8 mouse cellular contexts compared by ENCODE assay signal in the genomic region with DNA sequence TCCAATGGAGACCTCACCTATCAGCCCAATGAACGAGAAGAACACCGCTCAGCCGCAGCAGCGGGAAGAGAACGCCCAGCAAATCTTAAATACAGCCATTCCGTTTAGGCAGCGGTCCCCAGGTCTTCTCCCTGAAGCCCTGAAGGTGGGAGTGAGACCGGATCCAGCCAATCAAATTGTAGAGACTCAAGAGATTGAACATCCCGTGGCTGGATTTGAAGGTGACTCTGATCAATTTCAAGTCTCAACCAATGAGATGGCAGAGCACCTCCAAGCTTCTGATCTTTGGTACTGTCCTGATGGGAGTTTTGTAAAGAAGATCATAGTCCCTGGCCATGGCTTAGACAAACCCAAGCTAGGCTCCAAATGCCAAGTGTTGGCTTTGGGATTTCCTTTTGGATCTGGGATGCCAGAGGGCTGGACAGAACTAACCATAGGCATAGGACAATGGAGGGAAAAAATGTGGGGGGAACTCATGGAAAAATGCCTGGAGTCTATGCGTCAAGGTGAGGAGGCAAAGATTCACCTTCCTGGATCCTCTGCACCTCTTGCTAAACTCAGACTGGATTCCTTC. TPM values are rescaled to one million over a fixed set of nuclear protein-coding genes. Genes with fewer than 3 reads are reported as not detected.
DNase-seq lines count a peak whose midpoint lies in the region; ATAC-seq and TF ChIP-seq lines count a peak whose summit lies in the region.

No protein-coding gene starts in this region.

- peaks cover 36% of the 10 kb centered on the region for H3K4me1 ChIP-seq in lung, embryonic 15.5 days
- H3K4me1 ChIP-seq in embryonic facial prominence, embryonic 11.5 days (ENCODE audit: control insufficient read depth, insufficient read depth, low read length), result peaks cover 5% of the 10 kb centered on the region; the same call in 1 of the 2 replicates
- peaks cover 15% of the 10 kb centered on the region for H3K4me1 ChIP-seq in intestine, embryonic 16.5 days (ENCODE audit: control insufficient read depth, insufficient read depth, low read length)
- H3K4me1 ChIP-seq in small intestine, adult 2 months (ENCODE audit: control insufficient read depth, insufficient read depth, insufficient read length, low read length), result peaks cover 8% of the 10 kb centered on the region; the same call in 1 of the 2 replicates

- H3K27me3 ChIP-seq in lung, embryonic 15.5 days, result no peaks in the 10 kb centered on the region; the same call in 1 of the 2 replicates
- H3K27me3 ChIP-seq in embryonic facial prominence, embryonic 11.5 days (ENCODE audit: control insufficient read depth, insufficient read depth, low read length), result no peaks in the 10 kb centered on the region
- no peaks in the 10 kb centered on the region for H3K27me3 ChIP-seq in intestine, embryonic 16.5 days (replicated peaks; ENCODE audit: control insufficient read depth, insufficient read depth, low read length)
- H3K27me3 ChIP-seq in small intestine, adult 2 months (ENCODE audit: control insufficient read depth, insufficient read depth, low read length), result no peaks in the 10 kb centered on the region

- 36% methylated on average over 10 of the region's 10 CpGs for WGBS in lung, embryonic 15.5 days
- 40% methylated on average over 10 of the region's 10 CpGs for WGBS in embryonic facial prominence, embryonic 11.5 days
- 41% methylated on average over 10 of the region's 10 CpGs for WGBS in intestine, embryonic 16.5 days
- WGBS in small intestine, adult 2 months, result 44% methylated on average over 10 of the region's 10 CpGs

- peak overlapping the region; percentile 66 for H3K4me2 ChIP-seq in lung, embryonic 15.5 days
- peak overlapping the region; percentile 34 for H3K4me2 ChIP-seq in embryonic facial prominence, embryonic 11.5 days (ENCODE audit: low read depth, low read length)
- peak overlapping the region; percentile 59 for H3K4me2 ChIP-seq in intestine, embryonic 16.5 days (ENCODE audit: low read depth, low read length)

- TF ChIP-seq POLR2A in small intestine, adult 2 months (IDR thresholded peaks at IDR 0.05; ENCODE audit: low read depth, low read length), result no peak

- no peak for TF ChIP-seq CTCF in small intestine, adult 2 months (IDR thresholded peaks at IDR 0.05; ENCODE audit: extremely low read depth, insufficient read length, insufficient replicate concordance, low read depth, low read length)

- no peak for DNase-seq in lung, postnatal 14 days
- DNase-seq in embryonic facial prominence, embryonic 11.5 days (ENCODE audit: low spot score), result no peak
- no peak for DNase-seq in layer of hippocampus, adult 8-10 months (ENCODE audit: low spot score in 2 of 2)
- no peak for DNase-seq in natural killer cell, adult 2 months (ENCODE audit: low spot score in 2 of 2)

- no peak for ATAC-seq in lung, embryonic 15.5 days (ENCODE audit: borderline replicate concordance, extremely low read depth, low FRiP score, low TSS enrichment)
- no peak for ATAC-seq in embryonic facial prominence, embryonic 11.5 days (replicated peaks; ENCODE audit: insufficient number of reproducible peaks, low FRiP score, low TSS enrichment, low read depth)
- no peak for ATAC-seq in intestine, embryonic 16.5 days
- no peak for ATAC-seq in CD4-positive, CD25-positive, alpha-beta regulatory T cell, adult 4 months

- peak overlapping the region; percentile 57; the same call in 1 of the 2 replicates for H3K9ac ChIP-seq in lung, embryonic 15.5 days
- H3K9ac ChIP-seq in embryonic facial prominence, embryonic 11.5 days (replicated peaks; ENCODE audit: low read length), result peak overlapping the region; percentile 61
- peak overlapping the region; percentile 65 for H3K9ac ChIP-seq in intestine, embryonic 16.5 days (ENCODE audit: low read depth, low read length)

- peak overlapping the region; percentile 65; the same call in 1 of the 2 replicates for H3K27ac ChIP-seq in lung, embryonic 15.5 days
- no peak overlapping the region for H3K27ac ChIP-seq in embryonic facial prominence, embryonic 11.5 days (replicated peaks; ENCODE audit: low read depth, low read length)
- H3K27ac ChIP-seq in intestine, embryonic 16.5 days (ENCODE audit: low read length), result 0 out of 2 replicates have a peak overlapping the region, but pooled peaks have one; percentile 49
- H3K27ac ChIP-seq in small intestine, adult 2 months (ENCODE audit: insufficient read depth, low read depth, low read length), result no peak overlapping the region

- H3K9me3 ChIP-seq in lung, embryonic 15.5 days, result no peaks in the 10 kb centered on the region
- no peaks in the 10 kb centered on the region for H3K9me3 ChIP-seq in embryonic facial prominence, embryonic 11.5 days (replicated peaks; ENCODE audit: control insufficient read depth, low read length)
- no peaks in the 10 kb centered on the region for H3K9me3 ChIP-seq in intestine, embryonic 16.5 days (ENCODE audit: control insufficient read depth, low read length)

- peaks cover 16% of the 10 kb centered on the region for H3K36me3 ChIP-seq in lung, embryonic 15.5 days
- H3K36me3 ChIP-seq in embryonic facial prominence, embryonic 11.5 days (replicated peaks; ENCODE audit: control insufficient read depth, insufficient read depth, low read depth, low read length), result no peaks in the 10 kb centered on the region
- H3K36me3 ChIP-seq in intestine, embryonic 16.5 days (ENCODE audit: control insufficient read depth, insufficient read depth, low read length), result no peaks in the 10 kb centered on the region; the same call in 1 of the 2 replicates
- H3K36me3 ChIP-seq in small intestine, adult 2 months (ENCODE audit: control insufficient read depth, insufficient read depth, low read length), result peaks cover 1% of the 10 kb centered on the region; the same call in 1 of the 2 replicates

- peak overlapping the region; percentile 59 for H3K4me3 ChIP-seq in lung, embryonic 15.5 days
- H3K4me3 ChIP-seq in embryonic facial prominence, embryonic 11.5 days (ENCODE audit: low read depth, low read length), result peak overlapping the region; percentile 48
- H3K4me3 ChIP-seq in intestine, embryonic 16.5 days (ENCODE audit: low read length), result peak overlapping the region; percentile 59
- H3K4me3 ChIP-seq in small intestine, adult 2 months (ENCODE audit: low read depth, low read length), result peak overlapping the region; percentile 42

RNA-seq across cellular contexts. Expression of a gene that starts 0.8 kb away (rescaled TPM):
- 12.9 and 14.0 TPM in 2 replicates for polyA plus RNA-seq in lung, embryonic 15.5 days (2015; fragmentation: Nextera tagmentation; extraction: Ambion mirVana)
- polyA plus RNA-seq in embryonic facial prominence, embryonic 11.5 days (2014; fragmentation: Nextera tagmentation; extraction: Ambion mirVana), result 16.2 and 16.6 TPM in 2 replicates
- 10.2 and 14.4 TPM in 2 replicates for polyA plus RNA-seq in intestine, embryonic 16.5 days (2015; fragmentation: Nextera tagmentation; extraction: Ambion mirVana)
- polyA plus RNA-seq in small intestine, adult 2 months (2012; rRNA removed), result 2.5 and 9.3 TPM in 2 replicates
- total RNA-seq in layer of hippocampus, adult 8-10 months (2022), result 10 to 100 TPM; 12.5 to 18.5 (median 15.2) TPM
- polyA plus RNA-seq in CD4-positive, CD25-positive, alpha-beta regulatory T cell, adult 4 months (2017; shearing (Covaris generic)), result 1 to 10 TPM; 3.6 to 5.9 TPM

RNA-seq across cellular contexts. Expression of a gene that starts 1.6 kb away (rescaled TPM):
- 84.6 and 85.8 TPM in 2 replicates for polyA plus RNA-seq in lung, embryonic 15.5 days (2015; fragmentation: Nextera tagmentation; extraction: Ambion mirVana)
- 55.8 and 58.5 TPM in 2 replicates for polyA plus RNA-seq in embryonic facial prominence, embryonic 11.5 days (2014; fragmentation: Nextera tagmentation; extraction: Ambion mirVana)
- 66.3 and 69.1 TPM in 2 replicates for polyA plus RNA-seq in intestine, embryonic 16.5 days (2015; fragmentation: Nextera tagmentation; extraction: Ambion mirVana)
- polyA plus RNA-seq in small intestine, adult 2 months (2012; rRNA removed), result 26.6 and 48.0 TPM in 2 replicates
- total RNA-seq in layer of hippocampus, adult 8-10 months (2022), result 10 to 100 TPM; 74.1 to 82.9 (median 79.8) TPM
- 10 to 100 TPM; 15.2 to 20.2 TPM for polyA plus RNA-seq in CD4-positive, CD25-positive, alpha-beta regulatory T cell, adult 4 months (2017; shearing (Covaris generic))

RNA-seq across cellular contexts. Expression of a gene that starts 16.0 kb away (rescaled TPM):
- polyA plus RNA-seq in lung, embryonic 15.5 days (2015; fragmentation: Nextera tagmentation; extraction: Ambion mirVana), result 0.16 and 0.46 TPM in 2 replicates
- 0.10 and 0.11 TPM in 2 replicates for polyA plus RNA-seq in embryonic facial prominence, embryonic 11.5 days (2014; fragmentation: Nextera tagmentation; extraction: Ambion mirVana)
- 0.32 and 0.47 TPM in 2 replicates for polyA plus RNA-seq in intestine, embryonic 16.5 days (2015; fragmentation: Nextera tagmentation; extraction: Ambion mirVana)
- 5.5 and 8.0 TPM in 2 replicates for polyA plus RNA-seq in small intestine, adult 2 months (2012; rRNA removed)
- total RNA-seq in layer of hippocampus, adult 8-10 months (2022), result 100 to 1,000 TPM; 211 to 266 (median 228) TPM
- polyA plus RNA-seq in CD4-positive, CD25-positive, alpha-beta regulatory T cell, adult 4 months (2017; shearing (Covaris generic)), result 1 to 10 TPM; 1.4 to 2.2 TPM

RNA-seq across cellular contexts. Expression of a gene that starts 17.0 kb away (rescaled TPM):
- 21.0 and 22.4 TPM in 2 replicates for polyA plus RNA-seq in lung, embryonic 15.5 days (2015; fragmentation: Nextera tagmentation; extraction: Ambion mirVana)
- polyA plus RNA-seq in embryonic facial prominence, embryonic 11.5 days (2014; fragmentation: Nextera tagmentation; extraction: Ambion mirVana), result 19.4 and 20.0 TPM in 2 replicates
- polyA plus RNA-seq in intestine, embryonic 16.5 days (2015; fragmentation: Nextera tagmentation; extraction: Ambion mirVana), result 32.3 and 32.9 TPM in 2 replicates
- 17.3 and 22.0 TPM in 2 replicates for polyA plus RNA-seq in small intestine, adult 2 months (2012; rRNA removed)
- 10 to 100 TPM; 40.2 to 53.2 (median 46.0) TPM for total RNA-seq in layer of hippocampus, adult 8-10 months (2022)
- polyA plus RNA-seq in CD4-positive, CD25-positive, alpha-beta regulatory T cell, adult 4 months (2017; shearing (Covaris generic)), result 10 to 100 TPM; 20.6 to 32.2 TPM

RNA-seq across cellular contexts. Expression of a gene that starts 25.0 kb away (rescaled TPM):
- polyA plus RNA-seq in lung, embryonic 15.5 days (2015; fragmentation: Nextera tagmentation; extraction: Ambion mirVana), result 0.59 and 0.77 TPM in 2 replicates
- not detected in 2 replicates for polyA plus RNA-seq in embryonic facial prominence, embryonic 11.5 days (2014; fragmentation: Nextera tagmentation; extraction: Ambion mirVana)
- polyA plus RNA-seq in intestine, embryonic 16.5 days (2015; fragmentation: Nextera tagmentation; extraction: Ambion mirVana), result 1.1 TPM in 2 replicates
- 12.1 and 12.5 TPM in 2 replicates for polyA plus RNA-seq in small intestine, adult 2 months (2012; rRNA removed)
- total RNA-seq in layer of hippocampus, adult 8-10 months (2022), result 10 to 100 TPM; 10.6 to 13.3 (median 11.4) TPM
- polyA plus RNA-seq in CD4-positive, CD25-positive, alpha-beta regulatory T cell, adult 4 months (2017; shearing (Covaris generic)), result not detected

Comparison
In these comparisons a context has a peak if more than half of its experiments do, and no peak if none do; other contexts are left out.
1. H3K27ac ChIP-seq: peak in lung, embryonic 15.5 days (single experiment) and intestine, embryonic 16.5 days (single experiment); none in embryonic facial prominence, embryonic 11.5 days (single experiment) and small intestine, adult 2 months (single experiment).
2. Peak in every context shown above with its lines, with median percentiles within 50 percentile points of each other: H3K4me2 ChIP-seq, H3K4me3 ChIP-seq and H3K9ac ChIP-seq.